Mouse (Mus musculus) testis, adult 2 months (tissue): ENCODE data around the gene Inhbc. TPM values are rescaled to one million over a fixed set of nuclear protein-coding genes. Genes with fewer than 3 reads are reported as not detected.
A peak's percentile ranks its signal among the peaks of the same experiment; 100 is the strongest.

Experiments
- H3K27ac ChIP-seq: fragments of 200-500 bp; 2 replicates; pipeline ENCODE4 v1.5.1; 2012; ENCODE audit warnings: low read depth, low read length; ENCODE audit not compliant: control insufficient read depth, insufficient read depth
- H3K27me3 ChIP-seq: fragments of 200-500 bp; 2 replicates; pipeline ENCODE4 v1.6.1; 2012; ENCODE audit warnings: mild to moderate bottlenecking, low read length, moderate library complexity; ENCODE audit not compliant: control insufficient read depth, insufficient read depth
- H3K36me3 ChIP-seq: fragments of 200-500 bp; 2 replicates; pipeline ENCODE4 v1.6.1; 2012; ENCODE audit warnings: mild to moderate bottlenecking, low read length; ENCODE audit not compliant: control insufficient read depth, insufficient read depth
- H3K4me1 ChIP-seq: fragments of 200-500 bp; 2 replicates; pipeline ENCODE4 v1.6.1; 2012; ENCODE audit warnings: low read length; ENCODE audit not compliant: control insufficient read depth, insufficient read depth
- H3K4me3 ChIP-seq: fragments of 200-500 bp; 2 replicates; pipeline ENCODE4 v1.5.1; 2012; ENCODE audit warnings: low read depth, mild to moderate bottlenecking, low read length, moderate library complexity, mixed read lengths; ENCODE audit not compliant: control insufficient read depth
- CTCF ChIP-seq: fragments of 200-500 bp; IDR thresholded peaks from 2 replicates; pipeline ENCODE4 v1.5.1; 2012; ENCODE audit warnings: low read depth, mild to moderate bottlenecking, inconsistent platforms, low read length, moderate library complexity; ENCODE audit not compliant: control insufficient read depth, insufficient read depth, insufficient replicate concordance
- POLR2A ChIP-seq: fragments of 200-500 bp; IDR thresholded peaks from 2 replicates; pipeline ENCODE4 v1.6.1; 2012; ENCODE audit warnings: low read depth, mild to moderate bottlenecking, inconsistent platforms, low read length, moderate library complexity; ENCODE audit not compliant: control insufficient read depth
- polyA plus RNA-seq: library from polyadenylated mRNA; depleted of rRNA; stranded (reverse); fragments of >200 nt; gene quantifications from 2 replicates; pipeline ENCODE4 v1.2.3, GENCODE M21; 2012

Gene Inhbc
- polyA plus RNA-seq, 1 experiment, result 0.05 TPM

- no peak for TF ChIP-seq POLR2A
- no peak for TF ChIP-seq CTCF
- Histone ChIP-seq H3K4me3 (no peak overlapping the region), H3K4me1 (peaks cover 15% of the 10 kb centered on the region), H3K27me3 (no peaks in the 10 kb centered on the region), H3K36me3 (no peaks in the 10 kb centered on the region), H3K27ac (no peak overlapping the region)
These were observed 19.0 kb downstream of the Inhbc start for GRCm38 (mm10) chr10:127351285-127351595.

GRCm38 (mm10) chr10:127350594-127351284 is 19.5 kb downstream of the Inhbc start:
- Histone ChIP-seq H3K27me3 (no peaks in the 10 kb centered on the region), H3K4me3 (peak overlapping the region; percentile 16), H3K4me1 (peaks cover 15% of the 10 kb centered on the region), H3K36me3 (no peaks in the 10 kb centered on the region), H3K27ac (no peak overlapping the region)
- no peak for TF ChIP-seq POLR2A
- TF ChIP-seq CTCF, result peak; percentile 68; the same call in 1 of the 2 replicates

- H3K36me3 ChIP-seq, result no peaks in the 10 kb centered on the region
- no peak overlapping the region for H3K27ac ChIP-seq
- no peak overlapping the region for H3K4me3 ChIP-seq
- TF ChIP-seq POLR2A (no peak), CTCF (no peak)
- H3K4me1 ChIP-seq, result peaks cover 15% of the 10 kb centered on the region
- H3K27me3 ChIP-seq, result no peaks in the 10 kb centered on the region
These were observed 20.4 kb downstream of the Inhbc start for GRCm38 (mm10) chr10:127349810-127350209.

GRCm38 (mm10) chr10:127348957-127349356 is 21.3 kb downstream of the Inhbc start:
- no peaks in the 10 kb centered on the region for H3K36me3 ChIP-seq
- no peak for TF ChIP-seq POLR2A
- TF ChIP-seq CTCF, result peak; percentile 40; the same call in 1 of the 2 replicates
- no peak overlapping the region for H3K4me3 ChIP-seq

GRCm38 (mm10) chr10:127346173-127346572 is 24.1 kb downstream of the Inhbc start:
- no peak overlapping the region for H3K4me3 ChIP-seq
- TF ChIP-seq CTCF (no peak), POLR2A (no peak)
- peaks cover 17% of the 10 kb centered on the region for H3K4me1 ChIP-seq
- no peaks in the 10 kb centered on the region for H3K36me3 ChIP-seq
- no peaks in the 10 kb centered on the region for H3K27me3 ChIP-seq
- no peak overlapping the region for H3K27ac ChIP-seq

More at GRCm38 (mm10) chr10:127348957-127349356, 21.3 kb downstream of the Inhbc start:
- Histone ChIP-seq H3K4me1 (peaks cover 15% of the 10 kb centered on the region), H3K27ac (no peak overlapping the region), H3K27me3 (no peaks in the 10 kb centered on the region)

GRCm38 (mm10) chr10:127343029-127343428 is 27.2 kb downstream of the Inhbc start:
- H3K36me3 ChIP-seq, result no peaks in the 10 kb centered on the region
- peaks cover 19% of the 10 kb centered on the region for H3K4me1 ChIP-seq
- H3K27ac ChIP-seq, result no peak overlapping the region
- TF ChIP-seq CTCF (no peak), POLR2A (no peak)
- no peaks in the 10 kb centered on the region for H3K27me3 ChIP-seq
- H3K4me3 ChIP-seq, result no peak overlapping the region

- H3K27ac ChIP-seq, result no peak within 1 kb of the TSS; the same call in 1 of the 2 replicates
- no peaks in the 10 kb centered on the region for H3K27me3 ChIP-seq
- TF ChIP-seq CTCF (peak; percentile 89), POLR2A (no peak)
- peak within 1 kb of the TSS; percentile 50 for H3K4me3 ChIP-seq
- H3K4me1 ChIP-seq, result peaks cover 19% of the 10 kb centered on the region
- H3K36me3 ChIP-seq, result no peaks in the 10 kb centered on the region
These were observed 28.2 kb downstream of the Inhbc start, which contains the start of gene Gli1 for GRCm38 (mm10) chr10:127341891-127342639. Gli1 (minus strand) TSS chr10:127341974.

GRCm38 (mm10) chr10:127341360-127341690 is 28.9 kb downstream of the Inhbc start:
- H3K27me3 ChIP-seq, result no peaks in the 10 kb centered on the region
- H3K27ac ChIP-seq, result no peak overlapping the region
- no peak for TF ChIP-seq CTCF
- no peak for TF ChIP-seq POLR2A
- H3K4me3 ChIP-seq, result no peak overlapping the region
- H3K36me3 ChIP-seq, result no peaks in the 10 kb centered on the region
- H3K4me1 ChIP-seq, result peaks cover 19% of the 10 kb centered on the region
